Mouse (Mus musculus): ENCODE data around the gene G6pc. TPM values are rescaled to one million over a fixed set of nuclear protein-coding genes. Genes with fewer than 3 reads are reported as not detected.

The G6pc gene
- polyA plus RNA-seq, 1 experiment: 0.07 TPM

- 79% methylated on average over 10 of the region's 10 CpGs for WGBS
- no peak for TF ChIP-seq POLR2A (IDR thresholded peaks at IDR 0.05; ENCODE audit: low read depth, low read length)
- no peak for TF ChIP-seq CTCF (IDR thresholded peaks at IDR 0.05; ENCODE audit: extremely low read depth, insufficient read depth, insufficient read length, insufficient replicate concordance)
- DNase-seq (ENCODE audit: low read depth in 1 of 2, low spot score in 2 of 2): no peak
Observed at GRCm38 (mm10) chr11:101347083-101347775, 20.1 kb upstream of the G6pc start.

GRCm38 (mm10) chr11:101348774-101349173 lies 18.6 kb upstream of the G6pc start:
- no peak overlapping the region for H3K4me3 ChIP-seq (ENCODE audit: extremely low read depth, insufficient read depth, insufficient read length)

More at GRCm38 (mm10) chr11:101347083-101347775, 20.1 kb upstream of the G6pc start:
- H3K27me3 ChIP-seq (ENCODE audit: control insufficient read depth, insufficient read depth, low read length): no peaks in the 10 kb centered on the region
- no peaks in the 10 kb centered on the region for H3K36me3 ChIP-seq (ENCODE audit: control insufficient read depth, insufficient read depth, low read length)
- H3K27ac ChIP-seq (ENCODE audit: insufficient read depth, low read length): no peak overlapping the region
- H3K4me3 ChIP-seq (ENCODE audit: extremely low read depth, insufficient read depth, insufficient read length): no peak overlapping the region
- no peaks in the 10 kb centered on the region for H3K4me1 ChIP-seq (ENCODE audit: control insufficient read depth, insufficient read depth, insufficient read length)

GRCm38 (mm10) chr11:101349216-101349615 lies 18.1 kb upstream of the G6pc start:
- H3K27me3 ChIP-seq (ENCODE audit: control insufficient read depth, insufficient read depth, low read length): no peaks in the 10 kb centered on the region
- DNase-seq (ENCODE audit: low read depth in 1 of 2, low spot score in 2 of 2): no peak
- no peak for TF ChIP-seq POLR2A (IDR thresholded peaks at IDR 0.05; ENCODE audit: low read depth, low read length)
- TF ChIP-seq CTCF (IDR thresholded peaks at IDR 0.05; ENCODE audit: extremely low read depth, insufficient read depth, insufficient read length, insufficient replicate concordance): no peak
- H3K36me3 ChIP-seq (ENCODE audit: control insufficient read depth, insufficient read depth, low read length): no peaks in the 10 kb centered on the region
- no peaks in the 10 kb centered on the region for H3K4me1 ChIP-seq (ENCODE audit: control insufficient read depth, insufficient read depth, insufficient read length)
- H3K27ac ChIP-seq (ENCODE audit: insufficient read depth, low read length): no peak overlapping the region
- no peak overlapping the region for H3K4me3 ChIP-seq (ENCODE audit: extremely low read depth, insufficient read depth, insufficient read length)
- WGBS: 81% methylated on average over 3 of the region's 3 CpGs

More at GRCm38 (mm10) chr11:101348774-101349173, 18.6 kb upstream of the G6pc start:
- no peak overlapping the region for H3K27ac ChIP-seq (ENCODE audit: insufficient read depth, low read length)
- TF ChIP-seq CTCF (IDR thresholded peaks at IDR 0.05; ENCODE audit: extremely low read depth, insufficient read depth, insufficient read length, insufficient replicate concordance): no peak
- no peak for TF ChIP-seq POLR2A (IDR thresholded peaks at IDR 0.05; ENCODE audit: low read depth, low read length)
- no peaks in the 10 kb centered on the region for H3K4me1 ChIP-seq (ENCODE audit: control insufficient read depth, insufficient read depth, insufficient read length)
- H3K27me3 ChIP-seq (ENCODE audit: control insufficient read depth, insufficient read depth, low read length): no peaks in the 10 kb centered on the region
- H3K36me3 ChIP-seq (ENCODE audit: control insufficient read depth, insufficient read depth, low read length): no peaks in the 10 kb centered on the region
- no peak for DNase-seq (ENCODE audit: low read depth in 1 of 2, low spot score in 2 of 2)
- WGBS: 83% methylated on average over 7 of the region's 7 CpGs

GRCm38 (mm10) chr11:101351100-101351720 lies 16.2 kb upstream of the G6pc start:
- H3K27ac ChIP-seq (ENCODE audit: insufficient read depth, low read length): no peak overlapping the region
- no peaks in the 10 kb centered on the region for H3K4me1 ChIP-seq (ENCODE audit: control insufficient read depth, insufficient read depth, insufficient read length)
- DNase-seq (ENCODE audit: low read depth in 1 of 2, low spot score in 2 of 2): no peak
- WGBS: 77% methylated on average over 11 of the region's 11 CpGs
- no peaks in the 10 kb centered on the region for H3K27me3 ChIP-seq (ENCODE audit: control insufficient read depth, insufficient read depth, low read length)
- no peak for TF ChIP-seq CTCF (IDR thresholded peaks at IDR 0.05; ENCODE audit: extremely low read depth, insufficient read depth, insufficient read length, insufficient replicate concordance)
- H3K36me3 ChIP-seq (ENCODE audit: control insufficient read depth, insufficient read depth, low read length): no peaks in the 10 kb centered on the region
- no peak overlapping the region for H3K4me3 ChIP-seq (ENCODE audit: extremely low read depth, insufficient read depth, insufficient read length)

- H3K4me3 ChIP-seq (ENCODE audit: extremely low read depth, insufficient read depth, insufficient read length): no peak overlapping the region
- H3K4me1 ChIP-seq (ENCODE audit: control insufficient read depth, insufficient read depth, insufficient read length): no peaks in the 10 kb centered on the region
- H3K27me3 ChIP-seq (ENCODE audit: control insufficient read depth, insufficient read depth, low read length): no peaks in the 10 kb centered on the region
- 72% methylated on average over 3 of the region's 3 CpGs for WGBS
- H3K27ac ChIP-seq (ENCODE audit: insufficient read depth, low read length): no peak overlapping the region
- TF ChIP-seq CTCF (IDR thresholded peaks at IDR 0.05; ENCODE audit: extremely low read depth, insufficient read depth, insufficient read length, insufficient replicate concordance) (no peak), POLR2A (IDR thresholded peaks at IDR 0.05; ENCODE audit: low read depth, low read length) (no peak)
- H3K36me3 ChIP-seq (ENCODE audit: control insufficient read depth, insufficient read depth, low read length): no peaks in the 10 kb centered on the region
- DNase-seq (ENCODE audit: low read depth in 1 of 2, low spot score in 2 of 2): no peak
Observed at GRCm38 (mm10) chr11:101351721-101352111, 15.6 kb upstream of the G6pc start.

- Histone ChIP-seq H3K4me1 (ENCODE audit: control insufficient read depth, insufficient read depth, insufficient read length) (no peaks in the 10 kb centered on the region), H3K4me3 (ENCODE audit: extremely low read depth, insufficient read depth, insufficient read length) (no peak overlapping the region), H3K27ac (ENCODE audit: insufficient read depth, low read length) (no peak overlapping the region), H3K36me3 (ENCODE audit: control insufficient read depth, insufficient read depth, low read length) (no peaks in the 10 kb centered on the region), H3K27me3 (ENCODE audit: control insufficient read depth, insufficient read depth, low read length) (no peaks in the 10 kb centered on the region)
- no peak for DNase-seq (ENCODE audit: low read depth in 1 of 2, low spot score in 2 of 2)
- 90% methylated on average over 12 of the region's 12 CpGs for WGBS
- TF ChIP-seq POLR2A (IDR thresholded peaks at IDR 0.05; ENCODE audit: low read depth, low read length) (no peak), CTCF (IDR thresholded peaks at IDR 0.05; ENCODE audit: extremely low read depth, insufficient read depth, insufficient read length, insufficient replicate concordance) (no peak)
Observed at GRCm38 (mm10) chr11:101353436-101353835, 13.9 kb upstream of the G6pc start.

GRCm38 (mm10) chr11:101354438-101355010 lies 12.8 kb upstream of the G6pc start:
- no peak overlapping the region for H3K27ac ChIP-seq (ENCODE audit: insufficient read depth, low read length)
- no peak for DNase-seq (ENCODE audit: low read depth in 1 of 2, low spot score in 2 of 2)

More at GRCm38 (mm10) chr11:101354438-101355010, 12.8 kb upstream of the G6pc start:
- Histone ChIP-seq H3K4me1 (ENCODE audit: control insufficient read depth, insufficient read depth, insufficient read length) (no peaks in the 10 kb centered on the region), H3K36me3 (ENCODE audit: control insufficient read depth, insufficient read depth, low read length) (no peaks in the 10 kb centered on the region), H3K4me3 (ENCODE audit: extremely low read depth, insufficient read depth, insufficient read length) (no peak overlapping the region), H3K27me3 (ENCODE audit: control insufficient read depth, insufficient read depth, low read length) (no peaks in the 10 kb centered on the region)
- TF ChIP-seq POLR2A (IDR thresholded peaks at IDR 0.05; ENCODE audit: low read depth, low read length) (no peak), CTCF (IDR thresholded peaks at IDR 0.05; ENCODE audit: extremely low read depth, insufficient read depth, insufficient read length, insufficient replicate concordance) (no peak)
- WGBS: 84% methylated on average over 5 of the region's 5 CpGs
